Mouse (Mus musculus) hindbrain, embryonic 13.5 days (tissue): ENCODE measurements around the gene Neu2. TPM values are rescaled to one million over a fixed set of nuclear protein-coding genes. Genes with fewer than 3 reads are reported as not detected.

Source experiments
- ATAC-seq: fragments of 200-750 bp; cut with Nextera tagmentation; 2 replicates; pipeline ENCODE4 v1.8.0; 2017; ENCODE audit warnings: moderate TSS enrichment; ENCODE audit not compliant: low FRiP score
- H3K27ac ChIP-seq: fragments of 300-500 bp; sonication (generic); 2 replicates; pipeline ENCODE4 v1.5.1; 2015; ENCODE audit warnings: inconsistent platforms, mild to moderate bottlenecking, moderate library complexity
- H3K27me3 ChIP-seq: fragments of 300-500 bp; sonication (generic); 2 replicates; pipeline ENCODE4 v1.6.1; 2015; ENCODE audit warnings: mild to moderate bottlenecking, inconsistent platforms
- H3K36me3 ChIP-seq: fragments of 300-500 bp; sonication (generic); 2 replicates; pipeline ENCODE4 v1.6.1; 2015; ENCODE audit warnings: mild to moderate bottlenecking, inconsistent platforms
- H3K4me1 ChIP-seq: fragments of 300-500 bp; sonication (generic); replicated peaks from 2 replicates; pipeline ENCODE4 v1.6.1; 2015; ENCODE audit warnings: inconsistent platforms
- H3K4me2 ChIP-seq: fragments of 300-500 bp; sonication (generic); 2 replicates; pipeline ENCODE4 v1.6.1; 2015; ENCODE audit warnings: inconsistent platforms, mild to moderate bottlenecking, moderate library complexity
- H3K4me3 ChIP-seq: fragments of 300-500 bp; sonication (generic); 2 replicates; pipeline ENCODE4 v1.5.1; 2015; ENCODE audit warnings: mild to moderate bottlenecking, inconsistent platforms
- H3K9ac ChIP-seq: fragments of 300-500 bp; sonication (generic); 2 replicates; pipeline ENCODE4 v1.6.1; 2015; ENCODE audit warnings: mild to moderate bottlenecking, inconsistent platforms
- H3K9me3 ChIP-seq: fragments of 300-500 bp; sonication (generic); 2 replicates; pipeline ENCODE4 v1.6.1; 2016; ENCODE audit warnings: inconsistent platforms
- WGBS: fragments of 180-500 bp; shearing (Covaris S2); methylation state at CpG from one replicate; pipeline ENCODE4 v1.1.7; 2015; 5-methylcytosine and 5-hydroxymethylcytosine counted together
- polyA plus RNA-seq: library from polyadenylated mRNA; unstranded; fragments of >200 nt; fragmentation: Nextera tagmentation; extraction: Ambion mirVana; gene quantifications from 2 replicates; pipeline ENCODE4 v1.2.1, GENCODE M21; 2015

Gene Neu2
- polyA plus RNA-seq, 1 experiment from 2014 or later = 0.22 TPM

DNA sequence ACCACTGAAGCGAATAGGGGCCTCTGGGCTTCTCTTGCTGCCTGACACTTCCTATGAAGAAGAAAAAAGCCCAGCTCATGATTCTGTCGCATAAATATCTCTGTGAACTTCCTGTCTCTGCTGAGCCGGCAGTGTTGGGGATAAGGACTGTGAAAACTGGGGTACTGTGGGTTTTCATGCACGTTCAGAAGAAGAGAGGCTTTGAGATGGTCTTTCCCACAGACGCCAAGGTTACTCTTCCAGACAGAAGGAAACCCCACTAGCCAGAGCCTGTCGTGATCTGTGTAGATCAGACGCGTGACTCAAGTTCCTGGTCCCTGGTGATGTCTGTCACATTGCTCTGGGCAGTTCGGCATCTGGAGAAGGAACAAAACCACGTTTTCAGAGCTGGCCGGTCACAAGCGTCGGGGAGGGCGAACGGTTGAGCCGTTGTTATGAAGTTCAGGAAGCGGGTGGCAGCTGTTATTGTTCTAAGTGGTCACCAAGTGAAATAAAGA, 130.5 kb downstream of the Neu2 start:
- 0 out of 2 replicates have a peak overlapping the region, but pooled peaks have one; percentile 35 for H3K27ac ChIP-seq
- no peaks in the 10 kb centered on the region for H3K36me3 ChIP-seq
- WGBS = 72% methylated on average over 17 of the region's 17 CpGs
- H3K4me2 ChIP-seq = no peak overlapping the region
- H3K27me3 ChIP-seq = no peaks in the 10 kb centered on the region
- H3K9ac ChIP-seq = no peak overlapping the region
- no peak for ATAC-seq
- no peaks in the 10 kb centered on the region for H3K4me1 ChIP-seq
- no peak overlapping the region for H3K4me3 ChIP-seq
- H3K9me3 ChIP-seq = no peaks in the 10 kb centered on the region

DNA sequence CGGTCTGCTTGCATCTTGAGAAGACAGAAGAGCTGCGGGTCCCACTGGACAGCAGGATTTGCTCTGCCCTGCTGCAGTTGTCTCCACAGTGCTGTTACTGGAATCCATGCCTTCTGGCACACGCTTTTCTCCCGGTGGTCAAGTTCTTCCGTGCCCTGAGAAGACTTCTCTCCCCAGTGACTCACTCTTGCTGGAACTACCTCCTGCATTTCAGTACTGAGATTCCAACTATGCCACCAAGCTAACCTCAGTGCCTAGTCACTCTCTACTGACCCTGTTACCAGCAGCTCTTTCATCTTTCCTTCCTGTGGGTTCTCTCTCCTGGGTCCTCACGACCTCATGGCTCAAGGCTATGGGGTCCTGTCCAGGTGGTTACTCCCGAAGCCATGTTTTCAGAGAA, 133.3 kb downstream of the Neu2 start:
- Histone ChIP-seq H3K4me3 (no peak overlapping the region), H3K4me1 (no peaks in the 10 kb centered on the region), H3K4me2 (no peak overlapping the region), H3K9ac (no peak overlapping the region), H3K27ac (no peak overlapping the region), H3K36me3 (no peaks in the 10 kb centered on the region), H3K9me3 (no peaks in the 10 kb centered on the region), H3K27me3 (no peaks in the 10 kb centered on the region)
- no peak for ATAC-seq
- 89% methylated on average over 7 of the region's 7 CpGs for WGBS

DNA sequence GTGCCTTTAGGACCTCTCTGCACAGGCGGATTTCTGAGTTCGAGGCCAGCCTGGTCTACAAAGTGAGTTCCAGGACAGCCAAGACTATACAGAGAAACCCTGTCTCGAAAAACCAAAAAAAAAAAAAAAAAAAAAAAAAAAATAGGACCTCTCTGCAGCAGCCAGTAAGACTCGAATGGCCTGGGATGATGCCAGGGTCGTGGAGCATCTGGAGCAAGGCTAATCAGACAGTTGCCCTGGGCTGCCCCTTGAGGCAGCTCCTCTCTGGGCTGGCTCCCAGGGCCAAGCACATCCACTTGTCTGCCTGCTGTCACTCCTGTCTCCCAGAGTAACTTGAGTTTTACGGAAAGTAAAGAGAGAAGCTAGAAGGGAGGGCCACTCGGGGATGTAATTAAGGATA, 135.4 kb downstream of the Neu2 start:
- Histone ChIP-seq H3K9me3 (no peaks in the 10 kb centered on the region), H3K27me3 (no peaks in the 10 kb centered on the region), H3K36me3 (no peaks in the 10 kb centered on the region), H3K27ac (no peak overlapping the region), H3K4me3 (no peak overlapping the region), H3K4me2 (no peak overlapping the region), H3K9ac (no peak overlapping the region), H3K4me1 (no peaks in the 10 kb centered on the region)
- ATAC-seq = no peak
- WGBS = 77% methylated on average over 7 of the region's 7 CpGs

DNA sequence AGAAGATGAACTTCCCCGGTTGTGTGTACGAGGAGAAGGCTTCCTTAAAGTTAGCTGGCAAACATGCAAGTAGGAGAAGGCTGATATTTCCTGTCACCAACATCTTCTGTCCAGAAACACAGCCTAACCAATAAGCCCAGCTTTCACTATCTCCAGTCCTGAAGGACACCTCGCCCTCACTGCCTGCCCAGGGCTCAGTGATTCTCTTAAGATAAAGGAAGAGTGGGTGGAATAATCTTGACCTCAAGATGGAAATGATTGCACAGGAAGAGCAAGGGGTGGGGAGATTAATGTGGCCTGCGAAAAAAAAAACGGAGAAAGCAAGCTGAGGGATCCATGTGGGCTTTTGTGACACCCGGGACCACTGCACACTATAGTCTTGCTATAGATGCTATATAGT, 136.1 kb downstream of the Neu2 start:
- ATAC-seq = no peak
- Histone ChIP-seq H3K4me3 (no peak overlapping the region), H3K9me3 (no peaks in the 10 kb centered on the region), H3K9ac (no peak overlapping the region), H3K4me1 (no peaks in the 10 kb centered on the region), H3K36me3 (no peaks in the 10 kb centered on the region), H3K27ac (no peak overlapping the region), H3K27me3 (no peaks in the 10 kb centered on the region), H3K4me2 (no peak overlapping the region)
- 85% methylated on average over 6 of the region's 6 CpGs for WGBS

Other genes starting within 250 kb of the Neu2 start
- gene Efhd1, start 245.5 kb upstream of the Neu2 start, polyA plus RNA-seq = 1.3 and 1.5 TPM in 2 replicates
- gene Gigyf2, start 182.9 kb upstream of the Neu2 start, polyA plus RNA-seq = 75.2 and 79.7 TPM in 2 replicates
- 13.8 and 31.2 TPM in 2 replicates for gene Kcnj13, start 115.2 kb upstream of the Neu2 start, polyA plus RNA-seq
- 0.81 TPM in 1 of 2 replicates, not detected in the other for gene Snorc, start 39.6 kb upstream of the Neu2 start, polyA plus RNA-seq
- 9.3 and 9.5 TPM in 2 replicates for gene Ngef, start 64.0 kb downstream of the Neu2 start, polyA plus RNA-seq
- gene Inpp5d, start 110.4 kb downstream of the Neu2 start, polyA plus RNA-seq = 4.0 and 4.1 TPM in 2 replicates
- 64.3 and 65.1 TPM in 2 replicates for gene Atg16l1, start 246.0 kb downstream of the Neu2 start, polyA plus RNA-seq